Mouse (Mus musculus): Measurements from ENCODE around the gene Iqcf6. TPM values are rescaled to one million over a fixed set of nuclear protein-coding genes. Genes with fewer than 3 reads are reported as not detected.

The Iqcf6 gene
- total and polyA plus RNA-seq, 3 experiments = not detected

DNA sequence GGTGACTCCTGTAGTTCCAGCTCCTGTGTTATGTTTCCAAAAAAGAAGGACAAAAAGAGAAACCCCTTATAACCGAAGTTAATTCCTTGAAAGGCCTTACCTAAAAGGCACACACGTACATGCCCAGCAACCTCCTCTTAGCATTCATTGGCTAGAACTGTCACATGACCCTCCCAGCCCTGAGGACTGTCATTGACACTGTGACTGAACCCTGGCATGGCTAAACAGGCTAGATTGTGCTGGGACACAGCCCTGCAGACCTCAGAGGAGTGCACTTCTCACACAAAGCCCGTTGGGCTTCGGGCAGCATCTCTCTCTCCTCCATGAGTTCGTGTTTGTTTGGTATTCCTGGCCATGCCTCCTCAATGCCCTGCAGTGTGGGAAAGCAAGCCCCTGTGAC, 5.8 kb downstream of the Iqcf6 start:
- Histone ChIP-seq H3K9me3 (replicated peaks; ENCODE audit: low read length) (no peaks in the 10 kb centered on the region), H3K4me1 (ENCODE audit: control insufficient read depth in 1 of 2, insufficient read depth in 2 of 2) (no peaks in the 10 kb centered on the region), H3K79me2 (replicated peaks; ENCODE audit: control insufficient read depth, extremely low read depth, insufficient read depth, poor library complexity, severe bottlenecking) (no peaks in the 10 kb centered on the region), H3K27me3 (replicated peaks) (peaks cover 71% of the 10 kb centered on the region), H3K9ac (ENCODE audit: insufficient read depth, low read depth) (no peak overlapping the region), H3K4me2 (ENCODE audit: insufficient read depth, low read depth, poor library complexity, severe bottlenecking) (no peak overlapping the region), H3K36me3 (replicated peaks in 1 of 2; ENCODE audit: control insufficient read depth in 1 of 2, insufficient read depth in 1 of 2, low read length in 1 of 2) (no peaks in the 10 kb centered on the region), H3K27ac (ENCODE audit: insufficient read depth, low read depth) (no peak overlapping the region), H3K4me3 (replicated peaks in 1 of 3; ENCODE audit: low read depth in 2 of 3, low read length in 2 of 3, poor library complexity in 1 of 3) (no peak overlapping the region)
- TF ChIP-seq RCOR1 (conservative IDR thresholded peaks at IDR 0.05; ENCODE audit: low read depth, low read length) (no peak), MYC (IDR thresholded peaks at IDR 0.05; ENCODE audit: low read depth, low read length) (no peak), MAX (IDR thresholded peaks at IDR 0.05; ENCODE audit: low read length) (no peak), MXI1 (IDR thresholded peaks at IDR 0.05; ENCODE audit: low read depth, low read length) (no peak), CHD2 (IDR thresholded peaks at IDR 0.05; ENCODE audit: low read length) (no peak), ELF1 (IDR thresholded peaks at IDR 0.05; ENCODE audit: low read depth, low read length) (no peak), USF2 (conservative IDR thresholded peaks at IDR 0.05; ENCODE audit: low read depth, low read length) (peak; percentile 36; the same call in 1 of the 2 replicates), ZKSCAN1 (IDR thresholded peaks at IDR 0.05; ENCODE audit: borderline replicate concordance, low read depth, low read length) (no peak), USF1 (IDR thresholded peaks at IDR 0.05; ENCODE audit: low read depth, low read length) (peak; percentile 62), BHLHE40 (IDR thresholded peaks at IDR 0.05; ENCODE audit: low read depth, low read length) (no peak), TBP (conservative IDR thresholded peaks at IDR 0.05; ENCODE audit: low read depth, low read length) (no peak), SMC3 (IDR thresholded peaks at IDR 0.05; ENCODE audit: low read depth, low read length) (no peak), JUN (IDR thresholded peaks at IDR 0.05; ENCODE audit: insufficient read depth, low read depth, low read length) (no peak), ZMIZ1 (IDR thresholded peaks at IDR 0.05; ENCODE audit: low read depth, low read length) (no peak), HCFC1 (IDR thresholded peaks at IDR 0.05; ENCODE audit: low read depth, low read length) (no peak)
- no peak for DNase-seq (ENCODE audit: extremely low read depth)
- in situ Hi-C loops (cut with MboI; ENCODE audit: low pct_ligation_motif_present, low pct_unique_long_range_greater_than_20kb, low sequenced_read_pairs) = no loop called here
- dilution Hi-C loops (cut with MboI; ENCODE audit: extremely low pct_ligation_motif_present, extremely low pct_unique_long_range_greater_than_20kb, low sequenced_read_pairs) = no loop called here

DNA sequence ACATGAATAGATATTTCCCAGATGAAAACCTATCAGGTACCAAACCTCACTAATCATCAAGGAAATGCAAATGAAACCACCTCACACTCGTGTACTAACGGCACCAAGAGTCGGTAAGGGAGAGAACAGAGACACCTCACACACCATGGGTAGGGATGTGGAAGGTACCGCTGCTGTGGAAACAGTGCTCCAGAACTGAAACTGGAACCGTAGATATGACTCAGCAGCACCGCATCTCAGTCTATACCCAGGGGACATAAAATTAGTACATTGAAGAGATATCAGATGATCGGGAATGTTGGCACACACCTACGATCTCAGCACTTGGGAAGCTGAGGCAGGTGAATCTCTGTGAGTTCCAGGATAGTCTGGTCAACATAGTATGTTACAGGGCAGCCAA, 11.8 kb downstream of the Iqcf6 start:
- Histone ChIP-seq H3K4me1 (ENCODE audit: control insufficient read depth in 1 of 2, insufficient read depth in 2 of 2) (peaks cover 7% of the 10 kb centered on the region in 2 experiments), H3K4me2 (ENCODE audit: insufficient read depth, low read depth, poor library complexity, severe bottlenecking) (peak overlapping the region; percentile 61), H3K27me3 (replicated peaks) (peaks cover 72% of the 10 kb centered on the region), H3K9me3 (replicated peaks; ENCODE audit: low read length) (no peaks in the 10 kb centered on the region), H3K36me3 (replicated peaks in 1 of 2; ENCODE audit: control insufficient read depth in 1 of 2, insufficient read depth in 1 of 2, low read length in 1 of 2) (no peaks in the 10 kb centered on the region), H3K27ac (ENCODE audit: insufficient read depth, low read depth) (no peak overlapping the region), H3K9ac (ENCODE audit: insufficient read depth, low read depth) (no peak overlapping the region), H3K79me2 (replicated peaks; ENCODE audit: control insufficient read depth, extremely low read depth, insufficient read depth, poor library complexity, severe bottlenecking) (no peaks in the 10 kb centered on the region), H3K4me3 (replicated peaks in 1 of 3; ENCODE audit: low read depth in 2 of 3, low read length in 2 of 3, poor library complexity in 1 of 3) (no peak overlapping the region)
- in situ Hi-C loops (cut with MboI; ENCODE audit: low pct_ligation_motif_present, low pct_unique_long_range_greater_than_20kb, low sequenced_read_pairs) (no loop called here), dilution Hi-C loops (cut with MboI; ENCODE audit: extremely low pct_ligation_motif_present, extremely low pct_unique_long_range_greater_than_20kb, low sequenced_read_pairs) (no loop called here)
- DNase-seq (ENCODE audit: extremely low read depth) = peak; percentile 31
- no peak for TF ChIP-seq E2F4 (IDR thresholded peaks at IDR 0.05; ENCODE audit: insufficient replicate concordance, low read depth, low read length)
- TF ChIP-seq CHD2 (IDR thresholded peaks at IDR 0.05; ENCODE audit: low read length) = 0 out of 2 replicates have a peak, but pooled peaks have one; percentile 32
- TF ChIP-seq EP300 (IDR thresholded peaks at IDR 0.05; ENCODE audit: low read length) = peak; percentile 90
- no peak for TF ChIP-seq GABPA (IDR thresholded peaks at IDR 0.05; ENCODE audit: insufficient replicate concordance, low read depth, low read length)
- no peak for TF ChIP-seq SMC3 (IDR thresholded peaks at IDR 0.05; ENCODE audit: low read depth, low read length)
- no peak for TF ChIP-seq SIN3A (IDR thresholded peaks at IDR 0.05; ENCODE audit: low read length)
- 0 out of 2 replicates have a peak, but pooled peaks have one; percentile 34 for TF ChIP-seq TCF12 (IDR thresholded peaks at IDR 0.05; ENCODE audit: low read depth, low read length)
- TF ChIP-seq JUND (conservative IDR thresholded peaks at IDR 0.05; ENCODE audit: low read depth, low read length) = peak; percentile 82
- TF ChIP-seq NELFE (IDR thresholded peaks at IDR 0.05; ENCODE audit: low read depth, low read length) = no peak
- TF ChIP-seq ETS1 (conservative IDR thresholded peaks at IDR 0.05; ENCODE audit: low read depth, low read length) = no peak
- TF ChIP-seq MAZ (IDR thresholded peaks at IDR 0.05; ENCODE audit: low read depth, low read length) = no peak
- no peak for TF ChIP-seq POLR2AphosphoS2 (IDR thresholded peaks at IDR 0.05; ENCODE audit: low read depth, low read length)
- no peak for TF ChIP-seq UBTF (IDR thresholded peaks at IDR 0.05; ENCODE audit: low read depth, low read length)
- TF ChIP-seq USF2 (conservative IDR thresholded peaks at IDR 0.05; ENCODE audit: low read depth, low read length) = no peak
- TF ChIP-seq RCOR1 (conservative IDR thresholded peaks at IDR 0.05; ENCODE audit: low read depth, low read length) = no peak
- TF ChIP-seq MXI1 (IDR thresholded peaks at IDR 0.05; ENCODE audit: low read depth, low read length) = no peak
- TF ChIP-seq ZC3H11A (IDR thresholded peaks at IDR 0.05; ENCODE audit: low read depth, low read length) = no peak
- TF ChIP-seq NRF1 (IDR thresholded peaks at IDR 0.05; ENCODE audit: low read depth, low read length) = no peak
- no peak for TF ChIP-seq CHD1 (IDR thresholded peaks at IDR 0.05; ENCODE audit: low read depth, low read length)
- no peak for TF ChIP-seq MAFK (IDR thresholded peaks at IDR 0.05; ENCODE audit: insufficient replicate concordance, low read length)
- TF ChIP-seq POLR2A (IDR thresholded peaks at IDR 0.05; ENCODE audit: low read depth, low read length) = no peak
- no peak for TF ChIP-seq RAD21 (IDR thresholded peaks at IDR 0.05; ENCODE audit: low read depth, low read length)
- TF ChIP-seq KAT2A (IDR thresholded peaks at IDR 0.05; ENCODE audit: insufficient replicate concordance, low read length) = no peak
- no peak for TF ChIP-seq HCFC1 (IDR thresholded peaks at IDR 0.05; ENCODE audit: low read depth, low read length)

All from CH12.LX (cell line).